Mouse (Mus musculus): ENCODE data around the gene Vsir. TPM values are rescaled to one million over a fixed set of nuclear protein-coding genes. Genes with fewer than 3 reads are reported as not detected.

The Vsir gene
- polyA plus RNA-seq, 1 experiment from 2014 or later, result 1.6 TPM

Other genes starting within 250 kb of the Vsir start
- 51.8 TPM in 2 replicates for gene Spock2, start 240.6 kb upstream of the Vsir start, polyA plus RNA-seq (2015; fragmentation: Nextera tagmentation; extraction: Ambion mirVana)
- gene Chst3, start 127.6 kb upstream of the Vsir start, polyA plus RNA-seq (2015; fragmentation: Nextera tagmentation; extraction: Ambion mirVana), result 1.3 and 1.7 TPM in 2 replicates
- 126 and 154 TPM in 2 replicates for gene Psap, start 69.2 kb upstream of the Vsir start, polyA plus RNA-seq (2015; fragmentation: Nextera tagmentation; extraction: Ambion mirVana)
- gene Gm17455, start 52.9 kb downstream of the Vsir start, polyA plus RNA-seq (2015; fragmentation: Nextera tagmentation; extraction: Ambion mirVana), result 4.9 and 7.9 TPM in 2 replicates